Mouse (Mus musculus) ES-Bruce4 (cell line): ENCODE measurements around the gene Klf16.

ENCODE experiments used
- CTCF ChIP-seq: IDR thresholded peaks from one replicate; pipeline ENCODE4 v1.8.1; 2011; ENCODE audit warnings: low read depth, low read length
- EP300 ChIP-seq: IDR thresholded peaks from 2 replicates; pipeline ENCODE4 v1.6.1; 2011; ENCODE audit warnings: low read depth, low read length; ENCODE audit not compliant: insufficient read depth
- POLR2A ChIP-seq: IDR thresholded peaks from one replicate; pipeline ENCODE4 v1.8.1; 2011; ENCODE audit warnings: low read length; ENCODE audit not compliant: insufficient read depth

DNA sequence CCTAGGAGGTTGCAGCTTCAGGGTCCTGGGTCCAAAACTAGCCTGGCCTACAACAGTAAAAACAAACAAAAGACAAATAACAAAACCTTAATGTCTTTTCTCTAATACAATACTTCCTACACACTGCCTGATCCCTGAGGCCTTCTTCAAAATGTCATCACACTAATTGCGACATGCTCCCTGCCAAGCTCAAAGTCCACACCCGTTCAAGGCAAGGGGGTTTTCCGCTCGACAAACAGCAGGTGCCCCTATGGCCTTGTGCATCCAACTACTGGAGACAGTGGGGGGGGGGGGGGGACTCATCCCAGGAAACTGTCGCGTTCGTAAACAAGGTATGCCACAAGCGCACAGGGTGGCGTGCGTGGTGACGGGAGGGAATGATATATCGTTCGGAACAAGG is 16.5 kb downstream of the Klf16 start:
- TF ChIP-seq POLR2A (no peak), CTCF (no peak), EP300 (no peak)
